Mouse (Mus musculus): ENCODE data around the gene Tmprss5. TPM values are rescaled to one million over a fixed set of nuclear protein-coding genes. Genes with fewer than 3 reads are reported as not detected.

Gene Tmprss5
- polyA plus RNA-seq, 1 experiment from 2014 or later: 0.46 TPM

- 93% methylated on average over 3 of the region's 3 CpGs for WGBS
- H3K9ac ChIP-seq (ENCODE audit: low read length): no peak overlapping the region
- no peaks in the 10 kb centered on the region for H3K9me3 ChIP-seq (ENCODE audit: control insufficient read depth, low read length)
- ATAC-seq (ENCODE audit: low read depth): no peak
- no peak overlapping the region for H3K4me2 ChIP-seq (ENCODE audit: low read depth, low read length)
- H3K4me1 ChIP-seq (replicated peaks; ENCODE audit: control insufficient read depth, insufficient read depth, low read length): peaks cover 3% of the 10 kb centered on the region; the same call in 1 of the 2 replicates
- H3K27me3 ChIP-seq (ENCODE audit: control insufficient read depth, insufficient read depth, low read depth, low read length): no peaks in the 10 kb centered on the region
- H3K27ac ChIP-seq (ENCODE audit: low read length): no peak overlapping the region
- no peaks in the 10 kb centered on the region for H3K36me3 ChIP-seq (ENCODE audit: control insufficient read depth, insufficient read depth, low read length)
- no peak overlapping the region for H3K4me3 ChIP-seq (ENCODE audit: low read length)
Measured at GRCm38 (mm10) chr9:49098871-49099270, 17.8 kb downstream of the Tmprss5 start.

GRCm38 (mm10) chr9:49102328-49102727 is 21.3 kb downstream of the Tmprss5 start:
- 35% methylated on average over 1 of the region's 1 CpGs for WGBS
- peaks cover 3% of the 10 kb centered on the region; the same call in 1 of the 2 replicates for H3K4me1 ChIP-seq (replicated peaks; ENCODE audit: control insufficient read depth, insufficient read depth, low read length)
- no peaks in the 10 kb centered on the region for H3K9me3 ChIP-seq (ENCODE audit: control insufficient read depth, low read length)
- H3K27me3 ChIP-seq (ENCODE audit: control insufficient read depth, insufficient read depth, low read depth, low read length): no peaks in the 10 kb centered on the region
- peak; percentile 84 for ATAC-seq (ENCODE audit: low read depth)
- no peak overlapping the region for H3K4me2 ChIP-seq (ENCODE audit: low read depth, low read length)
- H3K27ac ChIP-seq (ENCODE audit: low read length): no peak overlapping the region
- H3K36me3 ChIP-seq (ENCODE audit: control insufficient read depth, insufficient read depth, low read length): no peaks in the 10 kb centered on the region
- H3K9ac ChIP-seq (ENCODE audit: low read length): no peak overlapping the region
- no peak overlapping the region for H3K4me3 ChIP-seq (ENCODE audit: low read length)

GRCm38 (mm10) chr9:49109101-49109500 is 28.0 kb downstream of the Tmprss5 start:
- H3K27ac ChIP-seq (ENCODE audit: low read length): no peak overlapping the region
- WGBS: 45% methylated on average over 7 of the region's 7 CpGs
- no peak overlapping the region for H3K4me3 ChIP-seq (ENCODE audit: low read length)
- H3K9me3 ChIP-seq (ENCODE audit: control insufficient read depth, low read length): no peaks in the 10 kb centered on the region
- ATAC-seq (ENCODE audit: low read depth): no peak
- H3K27me3 ChIP-seq (ENCODE audit: control insufficient read depth, insufficient read depth, low read depth, low read length): no peaks in the 10 kb centered on the region
- H3K4me1 ChIP-seq (replicated peaks; ENCODE audit: control insufficient read depth, insufficient read depth, low read length): peaks cover 4% of the 10 kb centered on the region; the same call in 1 of the 2 replicates
- no peak overlapping the region for H3K9ac ChIP-seq (ENCODE audit: low read length)
- H3K36me3 ChIP-seq (ENCODE audit: control insufficient read depth, insufficient read depth, low read length): no peaks in the 10 kb centered on the region
- no peak overlapping the region for H3K4me2 ChIP-seq (ENCODE audit: low read depth, low read length)

GRCm38 (mm10) chr9:49110476-49111220 is 29.6 kb downstream of the Tmprss5 start:
- H3K27me3 ChIP-seq (ENCODE audit: control insufficient read depth, insufficient read depth, low read depth, low read length): no peaks in the 10 kb centered on the region
- no peak overlapping the region for H3K9ac ChIP-seq (ENCODE audit: low read length)
- no peak overlapping the region for H3K4me2 ChIP-seq (ENCODE audit: low read depth, low read length)
- H3K27ac ChIP-seq (ENCODE audit: low read length): peak overlapping the region; percentile 67
- no peak overlapping the region for H3K4me3 ChIP-seq (ENCODE audit: low read length)
- H3K4me1 ChIP-seq (replicated peaks; ENCODE audit: control insufficient read depth, insufficient read depth, low read length): peaks cover 4% of the 10 kb centered on the region; the same call in 1 of the 2 replicates
- WGBS: 38% methylated on average over 6 of the region's 6 CpGs
- H3K9me3 ChIP-seq (ENCODE audit: control insufficient read depth, low read length): no peaks in the 10 kb centered on the region
- H3K36me3 ChIP-seq (ENCODE audit: control insufficient read depth, insufficient read depth, low read length): no peaks in the 10 kb centered on the region
- ATAC-seq (ENCODE audit: low read depth): peak; percentile 87

GRCm38 (mm10) chr9:49111296-49111695 is 30.2 kb downstream of the Tmprss5 start:
- H3K27ac ChIP-seq (ENCODE audit: low read length): 0 out of 2 replicates have a peak overlapping the region, but pooled peaks have one; percentile 15
- no peak for ATAC-seq (ENCODE audit: low read depth)

GRCm38 (mm10) chr9:49118271-49118825 is 37.3 kb downstream of the Tmprss5 start:
- Histone ChIP-seq H3K4me1 (replicated peaks; ENCODE audit: control insufficient read depth, insufficient read depth, low read length) (no peaks in the 10 kb centered on the region), H3K27me3 (ENCODE audit: control insufficient read depth, insufficient read depth, low read depth, low read length) (no peaks in the 10 kb centered on the region), H3K9ac (ENCODE audit: low read length) (no peak overlapping the region), H3K27ac (ENCODE audit: low read length) (no peak overlapping the region), H3K4me3 (ENCODE audit: low read length) (no peak overlapping the region), H3K36me3 (ENCODE audit: control insufficient read depth, insufficient read depth, low read length) (no peaks in the 10 kb centered on the region), H3K4me2 (ENCODE audit: low read depth, low read length) (no peak overlapping the region), H3K9me3 (ENCODE audit: control insufficient read depth, low read length) (no peaks in the 10 kb centered on the region)
- 31% methylated on average over 3 of the region's 3 CpGs for WGBS
- no peak for ATAC-seq (ENCODE audit: low read depth)

More at GRCm38 (mm10) chr9:49111296-49111695, 30.2 kb downstream of the Tmprss5 start:
- WGBS: 54% methylated on average over 5 of the region's 5 CpGs
- Histone ChIP-seq H3K4me2 (ENCODE audit: low read depth, low read length) (no peak overlapping the region), H3K4me3 (ENCODE audit: low read length) (no peak overlapping the region), H3K9me3 (ENCODE audit: control insufficient read depth, low read length) (no peaks in the 10 kb centered on the region), H3K36me3 (ENCODE audit: control insufficient read depth, insufficient read depth, low read length) (no peaks in the 10 kb centered on the region), H3K27me3 (ENCODE audit: control insufficient read depth, insufficient read depth, low read depth, low read length) (no peaks in the 10 kb centered on the region), H3K9ac (ENCODE audit: low read length) (no peak overlapping the region), H3K4me1 (replicated peaks; ENCODE audit: control insufficient read depth, insufficient read depth, low read length) (peaks cover 4% of the 10 kb centered on the region; the same call in 1 of the 2 replicates)

GRCm38 (mm10) chr9:49119759-49120158 is 38.7 kb downstream of the Tmprss5 start:
- H3K4me1 ChIP-seq (replicated peaks; ENCODE audit: control insufficient read depth, insufficient read depth, low read length): no peaks in the 10 kb centered on the region
- H3K9me3 ChIP-seq (ENCODE audit: control insufficient read depth, low read length): no peaks in the 10 kb centered on the region
- no peaks in the 10 kb centered on the region for H3K36me3 ChIP-seq (ENCODE audit: control insufficient read depth, insufficient read depth, low read length)
- H3K4me2 ChIP-seq (ENCODE audit: low read depth, low read length): no peak overlapping the region
- no peak overlapping the region for H3K27ac ChIP-seq (ENCODE audit: low read length)
- no peaks in the 10 kb centered on the region for H3K27me3 ChIP-seq (ENCODE audit: control insufficient read depth, insufficient read depth, low read depth, low read length)
- no peak overlapping the region for H3K4me3 ChIP-seq (ENCODE audit: low read length)
- 78% methylated on average over 4 of the region's 4 CpGs for WGBS
- ATAC-seq (ENCODE audit: low read depth): no peak
- H3K9ac ChIP-seq (ENCODE audit: low read length): no peak overlapping the region

GRCm38 (mm10) chr9:49125706-49126105 is 44.6 kb downstream of the Tmprss5 start:
- WGBS: 61% methylated on average over 7 of the region's 7 CpGs
- H3K27me3 ChIP-seq (ENCODE audit: control insufficient read depth, insufficient read depth, low read depth, low read length): no peaks in the 10 kb centered on the region
- H3K4me3 ChIP-seq (ENCODE audit: low read length): no peak overlapping the region
- no peaks in the 10 kb centered on the region for H3K9me3 ChIP-seq (ENCODE audit: control insufficient read depth, low read length)
- H3K36me3 ChIP-seq (ENCODE audit: control insufficient read depth, insufficient read depth, low read length): no peaks in the 10 kb centered on the region
- H3K9ac ChIP-seq (ENCODE audit: low read length): no peak overlapping the region
- 0 out of 2 replicates have a peak, but pooled peaks cover under 1% of the 10 kb centered on the region for H3K4me1 ChIP-seq (replicated peaks; ENCODE audit: control insufficient read depth, insufficient read depth, low read length)
- ATAC-seq (ENCODE audit: low read depth): no peak
- H3K4me2 ChIP-seq (ENCODE audit: low read depth, low read length): no peak overlapping the region
- H3K27ac ChIP-seq (ENCODE audit: low read length): no peak overlapping the region

- Histone ChIP-seq H3K27ac (ENCODE audit: low read length) (no peak overlapping the region), H3K4me1 (replicated peaks; ENCODE audit: control insufficient read depth, insufficient read depth, low read length) (peaks cover 3% of the 10 kb centered on the region; the same call in 1 of the 2 replicates), H3K4me2 (ENCODE audit: low read depth, low read length) (no peak overlapping the region), H3K36me3 (ENCODE audit: control insufficient read depth, insufficient read depth, low read length) (no peaks in the 10 kb centered on the region), H3K9me3 (ENCODE audit: control insufficient read depth, low read length) (no peaks in the 10 kb centered on the region), H3K4me3 (ENCODE audit: low read length) (no peak overlapping the region), H3K27me3 (ENCODE audit: control insufficient read depth, insufficient read depth, low read depth, low read length) (no peaks in the 10 kb centered on the region), H3K9ac (ENCODE audit: low read length) (no peak overlapping the region)
- 27% methylated on average over 5 of the region's 5 CpGs for WGBS
- ATAC-seq (ENCODE audit: low read depth): no peak
Measured at GRCm38 (mm10) chr9:49130514-49131010, 49.5 kb downstream of the Tmprss5 start.

Measured in lung, embryonic 16.5 days (tissue).